Mouse (Mus musculus) hindbrain, embryonic 14.5 days (tissue): ENCODE measurements around the gene Fryl. TPM values are rescaled to one million over a fixed set of nuclear protein-coding genes. Genes with fewer than 3 reads are reported as not detected.

ENCODE experiments used
- ATAC-seq: fragments of 200-750 bp; cut with Nextera tagmentation; 2 replicates; pipeline ENCODE4 v1.8.0; 2017; ENCODE audit warnings: moderate number of reproducible peaks, mild to moderate bottlenecking, moderate TSS enrichment, moderate library complexity; ENCODE audit not compliant: low FRiP score
- DNase-seq: peaks from one replicate; pipeline ENCODE4 v3.0.0-alpha.2; 2015; ENCODE audit warnings: low spot score
- H3K27ac ChIP-seq: fragments of 300-500 bp; sonication (generic); 2 replicates; pipeline ENCODE4 v1.5.1; 2014; ENCODE audit warnings: mild to moderate bottlenecking, moderate library complexity
- H3K27me3 ChIP-seq: fragments of 300-500 bp; sonication (generic); 2 replicates; pipeline ENCODE4 v1.6.1; 2014; ENCODE audit warnings: mild to moderate bottlenecking, low read length, mixed read lengths; ENCODE audit not compliant: control insufficient read depth, insufficient read depth
- H3K36me3 ChIP-seq: fragments of 300-500 bp; sonication (generic); replicated peaks from 2 replicates; pipeline ENCODE4 v1.6.1; 2014; ENCODE audit not compliant: control insufficient read depth, insufficient read depth
- H3K4me1 ChIP-seq: fragments of 300-500 bp; sonication (generic); replicated peaks from 2 replicates; pipeline ENCODE4 v1.6.1; 2014; ENCODE audit warnings: antibody characterized with exemption, low read length, mixed read lengths; ENCODE audit not compliant: control insufficient read depth, insufficient read depth
- H3K4me2 ChIP-seq: fragments of 300-500 bp; sonication (generic); replicated peaks from 2 replicates; pipeline ENCODE4 v1.6.1; 2014; ENCODE audit warnings: mild to moderate bottlenecking, moderate library complexity
- H3K4me3 ChIP-seq: fragments of 300-500 bp; sonication (generic); replicated peaks from 2 replicates; pipeline ENCODE4 v1.5.1; 2014; ENCODE audit warnings: mild to moderate bottlenecking, low read length
- H3K9ac ChIP-seq: fragments of 300-500 bp; sonication (generic); 2 replicates; pipeline ENCODE4 v1.6.1; 2014
- H3K9me3 ChIP-seq: fragments of 300-500 bp; sonication (generic); 2 replicates; pipeline ENCODE4 v1.6.1; 2016; ENCODE audit warnings: low read length; ENCODE audit not compliant: control insufficient read depth
- whole genome bisulfite sequencing: fragments of 180-500 bp; shearing (Covaris S2); extraction: QIAGEN DNeasy Blood & Tissue Kit; methylation state at CpG from one replicate; pipeline ENCODE4 v1.1.7; 2014; 5-methylcytosine and 5-hydroxymethylcytosine counted together
- polyA plus RNA-seq: library from polyadenylated mRNA; unstranded; fragments of >200 nt; fragmentation: Nextera tagmentation; extraction: Ambion mirVana; gene quantifications from 2 replicates; pipeline ENCODE4 v1.2.1, GENCODE M21; 2014

Fryl gene
- polyA plus RNA-seq, 1 experiment from 2014 or later, result 40.7 TPM

GRCm38 (mm10) chr5:73265460-73265859 is 9.0 kb upstream of the Fryl start:
- no peak overlapping the region for H3K4me3 ChIP-seq
- no peaks in the 10 kb centered on the region for H3K27me3 ChIP-seq
- H3K27ac ChIP-seq, result no peak overlapping the region
- H3K36me3 ChIP-seq, result no peaks in the 10 kb centered on the region
- DNase-seq (no peak), ATAC-seq (no peak)
- WGBS, result 78% methylated on average over 5 of the region's 5 CpGs
- H3K9me3 ChIP-seq, result no peaks in the 10 kb centered on the region
- no peak overlapping the region for H3K4me2 ChIP-seq
- no peaks in the 10 kb centered on the region for H3K4me1 ChIP-seq
- H3K9ac ChIP-seq, result no peak overlapping the region

GRCm38 (mm10) chr5:73264122-73264521 is 7.7 kb upstream of the Fryl start:
- no peaks in the 10 kb centered on the region for H3K36me3 ChIP-seq
- WGBS, result 83% methylated on average over 3 of the region's 5 CpGs
- no peak overlapping the region for H3K27ac ChIP-seq
- no peak overlapping the region for H3K9ac ChIP-seq
- DNase-seq (no peak), ATAC-seq (no peak)
- no peak overlapping the region for H3K4me3 ChIP-seq
- H3K27me3 ChIP-seq, result no peaks in the 10 kb centered on the region
- H3K9me3 ChIP-seq, result no peaks in the 10 kb centered on the region
- no peak overlapping the region for H3K4me2 ChIP-seq
- H3K4me1 ChIP-seq, result no peaks in the 10 kb centered on the region

- 58% methylated on average over 8 of the region's 8 CpGs for WGBS
Measured at GRCm38 (mm10) chr5:73257723-73258122, 1.3 kb upstream of the Fryl start.

GRCm38 (mm10) chr5:73257096-73257495 is 677 bp upstream of the Fryl start:
- no peak for ATAC-seq
- H3K4me3 ChIP-seq, result peak overlapping the region; percentile 98

More at GRCm38 (mm10) chr5:73257723-73258122, 1.3 kb upstream of the Fryl start:
- Histone ChIP-seq H3K27me3 (no peaks in the 10 kb centered on the region), H3K36me3 (no peaks in the 10 kb centered on the region), H3K4me3 (peak overlapping the region; percentile 98; the same call in 1 of the 2 replicates), H3K27ac (no peak overlapping the region), H3K9ac (no peak overlapping the region), H3K9me3 (no peaks in the 10 kb centered on the region), H3K4me1 (peaks cover 15% of the 10 kb centered on the region), H3K4me2 (peak overlapping the region; percentile 58)
- DNase-seq (no peak), ATAC-seq (no peak)

GRCm38 (mm10) chr5:73255321-73256251 is 833 bp downstream of the Fryl start:
- DNase-seq (peak; percentile 82), ATAC-seq (peak; percentile 59)
- Histone ChIP-seq H3K4me2 (peak overlapping the region; percentile 62), H3K27me3 (no peaks in the 10 kb centered on the region), H3K36me3 (no peaks in the 10 kb centered on the region), H3K27ac (peak overlapping the region; percentile 96), H3K9me3 (no peaks in the 10 kb centered on the region), H3K4me1 (peaks cover 15% of the 10 kb centered on the region), H3K4me3 (peak overlapping the region; percentile 98), H3K9ac (peak overlapping the region; percentile 86)
- WGBS, result under 1% methylated on average over 101 of the region's 129 CpGs

More at GRCm38 (mm10) chr5:73257096-73257495, 677 bp upstream of the Fryl start:
- Histone ChIP-seq H3K36me3 (no peaks in the 10 kb centered on the region), H3K4me1 (peaks cover 15% of the 10 kb centered on the region), H3K27me3 (no peaks in the 10 kb centered on the region), H3K4me2 (peak overlapping the region; percentile 58), H3K27ac (peak overlapping the region; percentile 56), H3K9ac (peak overlapping the region; percentile 40), H3K9me3 (no peaks in the 10 kb centered on the region)
- no peak for DNase-seq
- WGBS, result 5% methylated on average over 11 of the region's 11 CpGs

DNA sequence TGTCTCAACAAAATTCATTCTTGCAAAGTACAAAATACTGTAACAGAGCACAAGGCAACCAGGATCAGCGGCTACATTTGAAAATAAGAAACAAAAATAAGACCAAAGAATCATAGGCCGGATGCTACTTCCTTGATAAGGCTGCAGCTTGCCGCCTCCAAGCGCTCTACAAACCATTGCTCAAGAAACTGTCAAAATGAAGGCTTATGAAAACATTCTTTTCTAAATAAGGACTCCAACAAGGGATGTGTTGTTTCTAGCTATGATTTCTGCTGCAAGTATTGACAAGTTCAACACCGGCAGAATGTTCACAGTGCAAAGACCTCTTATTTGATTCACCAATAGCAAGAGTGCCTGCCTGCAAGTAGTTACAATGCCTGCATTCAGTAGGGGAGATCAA is 1.8 kb downstream of the Fryl start:
- 40% methylated on average over 5 of the region's 5 CpGs for WGBS
- DNase-seq (no peak), ATAC-seq (no peak)
- H3K4me3 ChIP-seq, result peak overlapping the region; percentile 98
- peak overlapping the region; percentile 62 for H3K4me2 ChIP-seq
- no peak overlapping the region for H3K27ac ChIP-seq
- no peaks in the 10 kb centered on the region for H3K27me3 ChIP-seq
- H3K9ac ChIP-seq, result peak overlapping the region; percentile 86
- H3K9me3 ChIP-seq, result no peaks in the 10 kb centered on the region
- H3K4me1 ChIP-seq, result peaks cover 15% of the 10 kb centered on the region
- H3K36me3 ChIP-seq, result no peaks in the 10 kb centered on the region

- ATAC-seq (no peak), DNase-seq (no peak)
- no peak overlapping the region for H3K4me2 ChIP-seq
- no peak overlapping the region for H3K4me3 ChIP-seq
- H3K9me3 ChIP-seq, result no peaks in the 10 kb centered on the region
- no peaks in the 10 kb centered on the region for H3K36me3 ChIP-seq
- H3K4me1 ChIP-seq, result peaks cover 15% of the 10 kb centered on the region
- no peak overlapping the region for H3K9ac ChIP-seq
- no peaks in the 10 kb centered on the region for H3K27me3 ChIP-seq
- H3K27ac ChIP-seq, result no peak overlapping the region
Measured at GRCm38 (mm10) chr5:73252739-73253138, 3.7 kb downstream of the Fryl start.

GRCm38 (mm10) chr5:73249341-73249740 is 7.1 kb downstream of the Fryl start:
- Histone ChIP-seq H3K4me1 (peaks cover 11% of the 10 kb centered on the region; the same call in 1 of the 2 replicates), H3K36me3 (no peaks in the 10 kb centered on the region), H3K27ac (no peak overlapping the region), H3K4me3 (no peak overlapping the region), H3K9ac (no peak overlapping the region), H3K4me2 (no peak overlapping the region), H3K9me3 (no peaks in the 10 kb centered on the region), H3K27me3 (no peaks in the 10 kb centered on the region)
- no peak for DNase-seq
- WGBS, result 91% methylated on average over 4 of the region's 4 CpGs
- no peak for ATAC-seq

DNA sequence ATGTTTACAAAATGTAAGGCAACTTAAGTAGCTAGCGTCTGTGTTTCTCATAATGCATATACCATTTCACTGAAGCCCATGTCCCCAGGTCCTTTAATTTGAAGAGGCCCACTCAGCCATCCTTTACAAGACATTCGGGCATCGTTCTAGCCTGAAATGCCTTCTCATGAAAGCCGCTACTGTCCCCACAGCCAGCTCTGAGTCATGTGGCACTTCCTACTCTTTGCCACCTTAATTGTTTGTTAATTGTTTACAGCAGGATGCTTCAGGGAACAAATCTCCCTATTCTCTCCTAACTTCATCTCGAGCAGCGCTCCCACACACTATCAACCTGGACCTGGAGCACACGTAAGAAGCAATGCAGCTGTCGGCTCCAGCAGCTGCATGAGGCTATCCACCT is 8.2 kb downstream of the Fryl start:
- Histone ChIP-seq H3K27ac (no peak overlapping the region), H3K36me3 (no peaks in the 10 kb centered on the region), H3K4me2 (no peak overlapping the region), H3K4me3 (no peak overlapping the region), H3K9ac (no peak overlapping the region), H3K9me3 (no peaks in the 10 kb centered on the region), H3K27me3 (no peaks in the 10 kb centered on the region), H3K4me1 (no peaks in the 10 kb centered on the region)
- 72% methylated on average over 8 of the region's 8 CpGs for WGBS
- DNase-seq, result no peak
- ATAC-seq, result no peak
